ENCODE assay signal across 13 mouse cellular contexts in the genomic region with DNA sequence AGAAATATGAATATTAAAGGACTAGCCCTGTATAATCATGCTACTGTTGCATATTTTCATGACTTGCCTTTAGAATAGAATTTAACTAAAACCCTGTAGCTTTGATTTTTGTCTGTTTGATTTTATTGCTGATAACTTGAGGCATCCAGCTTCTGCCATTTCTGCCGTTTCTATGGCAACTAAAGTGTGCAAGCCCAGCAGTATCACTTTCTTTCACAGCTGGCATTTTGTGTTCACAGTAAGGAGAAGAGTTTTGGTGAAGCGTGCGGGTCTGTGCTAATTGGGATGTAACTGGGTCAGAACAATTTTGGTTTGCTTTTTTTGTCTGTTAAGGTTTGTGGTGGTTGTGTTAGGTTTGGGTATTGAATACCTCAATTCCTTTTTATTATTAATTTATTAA.
DNase-seq lines count a peak whose midpoint lies in the region; ATAC-seq and TF ChIP-seq lines count a peak whose summit lies in the region.
"Had no signal": no experiment of that assay in that cellular context is flagged by ENCODE, and none has a peak within 500 bp of the region (broad histone marks: within the 10 kb centered on the region; RNA-seq: fewer than 3 reads in every experiment).

No protein-coding gene starts in this region.

- TF ChIP-seq CTCF in intestine, postnatal 0 days (IDR thresholded peaks at IDR 0.05; ENCODE audit: low read depth), result no peak

- intact Hi-C loops in left cerebral cortex, postnatal 4 days (cut with DNase I), result no loop called here

- no peak for DNase-seq in forebrain, embryonic 10.5 days (ENCODE audit: extremely low spot score, low spot score)
- DNase-seq in left cerebral cortex, adult 9 months (ENCODE audit: low spot score in 2 of 2), result peak; percentile 43 to 46
- no peak for DNase-seq in left cerebral cortex, postnatal 4 days
- peak; percentile 40 for DNase-seq in Muller cell, postnatal 12 days (ENCODE audit: inconsistent ontology term)
- DNase-seq in natural killer cell, adult 2 months (ENCODE audit: low spot score in 2 of 2), result no peak
- DNase-seq: gastrocnemius, postnatal 14 days; layer of hippocampus, postnatal 36 days had no signal

- H3K4me1 ChIP-seq in forebrain, embryonic 12.5 days, result peaks cover 40% of the 10 kb centered on the region
- peaks cover 58% of the 10 kb centered on the region for H3K4me1 ChIP-seq in forebrain, embryonic 10.5 days
- peaks cover 31% of the 10 kb centered on the region for H3K4me1 ChIP-seq in midbrain, embryonic 15.5 days
- no peaks in the 10 kb centered on the region; the same call in 1 of the 2 replicates for H3K4me1 ChIP-seq in intestine, postnatal 0 days (replicated peaks; ENCODE audit: control insufficient read depth, insufficient read depth, low read length)

- H3K27me3 ChIP-seq in forebrain, embryonic 12.5 days, result no peaks in the 10 kb centered on the region
- no peaks in the 10 kb centered on the region for H3K27me3 ChIP-seq in forebrain, embryonic 10.5 days (ENCODE audit: poor library complexity, severe bottlenecking)
- no peaks in the 10 kb centered on the region for H3K27me3 ChIP-seq in midbrain, embryonic 15.5 days (replicated peaks)
- H3K27me3 ChIP-seq in intestine, postnatal 0 days (replicated peaks; ENCODE audit: control insufficient read depth, insufficient read depth, low read length), result no peaks in the 10 kb centered on the region
- H3K27me3 ChIP-seq: kidney, embryonic 15.5 days; neural tube, embryonic 12.5 days had no signal

- H3K4me2 ChIP-seq in forebrain, embryonic 12.5 days, result no peak overlapping the region
- no peak overlapping the region for H3K4me2 ChIP-seq in midbrain, embryonic 15.5 days
- no peak overlapping the region for H3K4me2 ChIP-seq in intestine, postnatal 0 days (replicated peaks; ENCODE audit: low read depth)
- H3K4me2 ChIP-seq: kidney, embryonic 15.5 days; neural tube, embryonic 12.5 days had no signal

- H3K9me3 ChIP-seq in forebrain, embryonic 12.5 days, result no peaks in the 10 kb centered on the region
- peaks cover 3% of the 10 kb centered on the region; the same call in 1 of the 2 replicates for H3K9me3 ChIP-seq in forebrain, embryonic 10.5 days
- no peaks in the 10 kb centered on the region for H3K9me3 ChIP-seq in midbrain, embryonic 15.5 days
- H3K9me3 ChIP-seq in intestine, postnatal 0 days (ENCODE audit: control insufficient read depth), result no peaks in the 10 kb centered on the region
- H3K9me3 ChIP-seq: kidney, embryonic 15.5 days; neural tube, embryonic 12.5 days had no signal

- 20% methylated on average over 3 of the region's 3 CpGs for WGBS in forebrain, embryonic 12.5 days
- WGBS in forebrain, embryonic 10.5 days, result 58% methylated on average over 3 of the region's 3 CpGs
- 17% methylated on average over 3 of the region's 3 CpGs for WGBS in midbrain, embryonic 15.5 days
- 76% methylated on average over 3 of the region's 3 CpGs for WGBS in intestine, postnatal 0 days

- no peak overlapping the region for H3K9ac ChIP-seq in forebrain, embryonic 12.5 days
- H3K9ac ChIP-seq in midbrain, embryonic 15.5 days, result no peak overlapping the region
- H3K9ac ChIP-seq in intestine, postnatal 0 days (ENCODE audit: low read depth, low read length), result no peak overlapping the region
- H3K9ac ChIP-seq: kidney, embryonic 15.5 days; liver, embryonic 14.5 days; neural tube, embryonic 12.5 days had no signal

- no peaks in the 10 kb centered on the region for H3K36me3 ChIP-seq in forebrain, embryonic 12.5 days (replicated peaks)
- H3K36me3 ChIP-seq in forebrain, embryonic 10.5 days (replicated peaks), result peaks cover 3% of the 10 kb centered on the region; the same call in 1 of the 2 replicates
- no peaks in the 10 kb centered on the region for H3K36me3 ChIP-seq in midbrain, embryonic 15.5 days (replicated peaks)
- no peaks in the 10 kb centered on the region for H3K36me3 ChIP-seq in intestine, postnatal 0 days (ENCODE audit: control insufficient read depth, insufficient read depth)
- H3K36me3 ChIP-seq: kidney, embryonic 15.5 days; neural tube, embryonic 12.5 days had no signal

- H3K27ac ChIP-seq in forebrain, embryonic 12.5 days, result no peak overlapping the region
- H3K27ac ChIP-seq in forebrain, embryonic 10.5 days, result no peak overlapping the region
- H3K27ac ChIP-seq in midbrain, embryonic 15.5 days, result 0 out of 2 replicates have a peak overlapping the region, but pooled peaks have one; percentile 39
- H3K27ac ChIP-seq in intestine, postnatal 0 days (ENCODE audit: low read depth, low read length), result no peak overlapping the region
- H3K27ac ChIP-seq: liver, embryonic 14.5 days; neural tube, embryonic 12.5 days had no signal

- no peak overlapping the region for H3K4me3 ChIP-seq in forebrain, embryonic 12.5 days (replicated peaks)
- no peak overlapping the region for H3K4me3 ChIP-seq in forebrain, embryonic 10.5 days
- H3K4me3 ChIP-seq in midbrain, embryonic 15.5 days, result no peak overlapping the region
- no peak overlapping the region for H3K4me3 ChIP-seq in intestine, postnatal 0 days (ENCODE audit: low read depth, low read length)
- H3K4me3 ChIP-seq: kidney, embryonic 15.5 days; neural tube, embryonic 12.5 days had no signal

- ATAC-seq in forebrain, embryonic 12.5 days (ENCODE audit: low FRiP score), result 0 out of 2 replicates have a peak, but pooled peaks have one; percentile 51
- peak; percentile 75 for ATAC-seq in midbrain, embryonic 15.5 days (replicated peaks)
- ATAC-seq in intestine, postnatal 0 days, result no peak

Comparison
In these comparisons a context has a peak if more than half of its experiments do, and no peak if none do; other contexts are left out.
1. DNase-seq: peak in left cerebral cortex, adult 9 months (2 of 2) and Muller cell, postnatal 12 days (single experiment); none in forebrain, embryonic 10.5 days (single experiment), left cerebral cortex, postnatal 4 days (single experiment) and natural killer cell, adult 2 months (0 of 2).